Mouse (Mus musculus) CH12.LX (cell line): Measurements from ENCODE around the gene Larp4. TPM values are rescaled to one million over a fixed set of nuclear protein-coding genes. Genes with fewer than 3 reads are reported as not detected.

Experiments
- DNase-seq: peaks from one replicate; pipeline ENCODE4 v3.0.0-alpha.2; 2013; ENCODE audit errors: extremely low read depth
- H3K27ac ChIP-seq: 2 replicates; pipeline ENCODE4 v1.5.1; 2012; ENCODE audit warnings: low read depth, mild to moderate bottlenecking, control low read depth, moderate library complexity; ENCODE audit not compliant: insufficient read depth
- H3K27me3 ChIP-seq: replicated peaks from 2 replicates; pipeline ENCODE3; 2012; ENCODE audit warnings: inconsistent platforms
- H3K36me3 ChIP-seq, 2 experiments: replicated peaks in 1 of 2; 2 replicates each; pipeline versions ENCODE3 to v1.6.1; 2012; ENCODE audit warnings: inconsistent platforms in 1 of 2, low read length in 1 of 2, mild to moderate bottlenecking in 1 of 2, mixed read lengths in 1 of 2, moderate library complexity in 1 of 2; ENCODE audit not compliant: control insufficient read depth in 1 of 2, insufficient read depth in 1 of 2
- H3K4me1 ChIP-seq, 2 experiments: 2 replicates each; pipeline ENCODE4 v1.6.1; 2012; ENCODE audit warnings: inconsistent platforms in 1 of 2, moderate library complexity in 1 of 2; ENCODE audit not compliant: insufficient read depth in 2 of 2, control insufficient read depth in 1 of 2
- H3K4me2 ChIP-seq: 2 replicates; pipeline ENCODE4 v1.6.1; 2012; ENCODE audit warnings: low read depth, mild to moderate bottlenecking, control low read depth; ENCODE audit not compliant: poor library complexity, insufficient read depth, severe bottlenecking
- H3K4me3 ChIP-seq, 3 experiments: fragments of 150-350 bp in 1 of 3; sonication (generic) in 1 of 3; replicated peaks in 1 of 3; 2 replicates each; pipeline versions ENCODE3 to v1.5.1; 2011 to 2012; ENCODE audit warnings: low read depth in 2 of 3, low read length in 2 of 3, mild to moderate bottlenecking in 2 of 3, moderate library complexity in 2 of 3, control low read depth in 1 of 3, improper control_type of control experiment in 1 of 3, inconsistent platforms in 1 of 3, mixed read lengths in 1 of 3; ENCODE audit not compliant: poor library complexity in 1 of 3
- H3K79me2 ChIP-seq: replicated peaks from 2 replicates; pipeline ENCODE4 v1.6.1; 2012; ENCODE audit warnings: mild to moderate bottlenecking, moderate library complexity; ENCODE audit not compliant: control insufficient read depth, poor library complexity, insufficient read depth, severe bottlenecking; ENCODE audit errors: extremely low read depth
- H3K9ac ChIP-seq: 2 replicates; pipeline ENCODE4 v1.6.1; 2012; ENCODE audit warnings: low read depth, mild to moderate bottlenecking, control low read depth, moderate library complexity; ENCODE audit not compliant: insufficient read depth
- H3K9me3 ChIP-seq: replicated peaks from 2 replicates; pipeline ENCODE3; 2012; ENCODE audit warnings: low read length, inconsistent platforms, mixed read lengths
- CTCF ChIP-seq, 2 experiments: IDR thresholded peaks in 1 of 2; conservative IDR thresholded peaks in 1 of 2; 2 replicates each; pipeline ENCODE4 v1.5.1; 2011 to 2012; ENCODE audit warnings: low read depth in 2 of 2, low read length in 2 of 2, improper control_type of control experiment in 1 of 2, inconsistent platforms in 1 of 2, mild to moderate bottlenecking in 1 of 2, moderate library complexity in 1 of 2
- EP300 ChIP-seq: IDR thresholded peaks from 2 replicates; pipeline ENCODE4 v1.6.1; 2011; ENCODE audit warnings: low read length, improper control_type of control experiment
- ETS1 ChIP-seq: conservative IDR thresholded peaks from 2 replicates; pipeline ENCODE4 v1.6.1; 2012; ENCODE audit warnings: low read depth, mild to moderate bottlenecking, inconsistent platforms, low read length, improper control_type of control experiment, moderate library complexity
- GABPA ChIP-seq: IDR thresholded peaks from 2 replicates; pipeline ENCODE4 v1.6.1; 2012; ENCODE audit warnings: low read depth, low read length, improper control_type of control experiment, inconsistent platforms; ENCODE audit not compliant: insufficient replicate concordance
- IRF4 ChIP-seq: IDR thresholded peaks from 2 replicates; pipeline ENCODE4 v1.6.1; 2014; ENCODE audit warnings: low read depth, mild to moderate bottlenecking, inconsistent platforms, low read length, improper control_type of control experiment
- JUN ChIP-seq: IDR thresholded peaks from 2 replicates; pipeline ENCODE4 v1.6.1; 2011; ENCODE audit warnings: low read depth, mild to moderate bottlenecking, low read length, improper control_type of control experiment, moderate library complexity; ENCODE audit not compliant: insufficient read depth
- MAFK ChIP-seq: IDR thresholded peaks from 2 replicates; pipeline ENCODE4 v1.6.1; 2011; ENCODE audit warnings: low read length, improper control_type of control experiment; ENCODE audit not compliant: insufficient replicate concordance
- MAZ ChIP-seq: IDR thresholded peaks from 2 replicates; pipeline ENCODE4 v1.6.1; 2012; ENCODE audit warnings: low read depth, mild to moderate bottlenecking, inconsistent platforms, low read length, improper control_type of control experiment, moderate library complexity
- MEF2A ChIP-seq: IDR thresholded peaks from 2 replicates; pipeline ENCODE4 v1.6.1; 2014; ENCODE audit warnings: low read depth, mild to moderate bottlenecking, inconsistent platforms, low read length, improper control_type of control experiment, borderline replicate concordance
- MXI1 ChIP-seq: IDR thresholded peaks from 2 replicates; pipeline ENCODE4 v1.6.1; 2011; ENCODE audit warnings: mild to moderate bottlenecking, low read depth, low read length, improper control_type of control experiment
- MYC ChIP-seq: IDR thresholded peaks from 2 replicates; pipeline ENCODE4 v1.6.1; 2011; ENCODE audit warnings: low read depth, mild to moderate bottlenecking, improper control_type of control experiment, low read length
- NELFE ChIP-seq: IDR thresholded peaks from 2 replicates; pipeline ENCODE4 v1.6.1; 2011; ENCODE audit warnings: low read depth, low read length, improper control_type of control experiment
- POLR2A ChIP-seq: IDR thresholded peaks from 2 replicates; pipeline ENCODE4 v1.6.1; 2011; ENCODE audit warnings: low read depth, mild to moderate bottlenecking, improper control_type of control experiment, low read length
- RAD21 ChIP-seq: IDR thresholded peaks from 2 replicates; pipeline ENCODE4 v1.6.1; 2011; ENCODE audit warnings: low read depth, mild to moderate bottlenecking, low read length, improper control_type of control experiment, moderate library complexity
- RCOR1 ChIP-seq: conservative IDR thresholded peaks from 2 replicates; pipeline ENCODE4 v1.6.1; 2012; ENCODE audit warnings: low read depth, mild to moderate bottlenecking, inconsistent platforms, low read length, improper control_type of control experiment
- SIN3A ChIP-seq: IDR thresholded peaks from 2 replicates; pipeline ENCODE4 v1.6.1; 2012; ENCODE audit warnings: low read length, improper control_type of control experiment, inconsistent platforms
- ZC3H11A ChIP-seq: IDR thresholded peaks from 2 replicates; pipeline ENCODE4 v1.6.1; 2012; ENCODE audit warnings: low read depth, mild to moderate bottlenecking, inconsistent platforms, low read length, improper control_type of control experiment
- ZKSCAN1 ChIP-seq: IDR thresholded peaks from 2 replicates; pipeline ENCODE4 v1.6.1; 2012; ENCODE audit warnings: low read depth, inconsistent platforms, low read length, improper control_type of control experiment, borderline replicate concordance
- dilution Hi-C: fragments of 300-500 bp; cut with MboI; formaldehyde crosslinking; loops from 2 replicates; pipeline ENCODE4 v1.14.3; 2020; ENCODE audit warnings: low sequenced_read_pairs; ENCODE audit not compliant: extremely low pct_unique_long_range_greater_than_20kb, extremely low pct_ligation_motif_present
- in situ Hi-C: fragments of 300-500 bp; cut with MboI; formaldehyde crosslinking; loops from 3 replicates; pipeline ENCODE4 v1.14.3; 2019; ENCODE audit warnings: low sequenced_read_pairs, low pct_ligation_motif_present, low pct_unique_long_range_greater_than_20kb, mixed read lengths
- polyA plus RNA-seq: library from polyadenylated mRNA; unstranded; fragments of >175 nt; gene quantifications from 2 replicates; pipeline ENCODE4 v1.2.1, GENCODE M21; 2012; ENCODE audit warnings: low read depth; ENCODE audit not compliant: insufficient read length
- total RNA-seq, 2 experiments: library from RNA; depleted of rRNA; stranded (reverse); fragments of 300-350 nt in 1 of 2; fragments of >200 nt in 1 of 2; gene quantifications; 2 replicates each; pipeline ENCODE4 v1.2.3; 2012 to 2014

Larp4 gene
- total and polyA plus RNA-seq, 3 experiments = 81.9 to 135 (median 96.3) TPM

- Histone ChIP-seq H3K4me3 (no peak overlapping the region), H3K9me3 (no peaks in the 10 kb centered on the region), H3K27ac (peak overlapping the region; percentile 32), H3K27me3 (no peaks in the 10 kb centered on the region), H3K36me3 (peaks cover 48 to 77% of the 10 kb centered on the region in 2 experiments), H3K79me2 (peaks cover 6% of the 10 kb centered on the region), H3K9ac (no peak overlapping the region), H3K4me1 (peaks cover 9 to 47% of the 10 kb centered on the region in 2 experiments; a peak in 3 of 4 replicates), H3K4me2 (peak overlapping the region; percentile 46)
- dilution Hi-C loops = no loop called here
- DNase-seq = peak; percentile 48
- in situ Hi-C loops = no loop called here
- peak; percentile 73; the same call in 1 of the 2 replicates for TF ChIP-seq IRF4
- TF ChIP-seq EP300 = peak; percentile 82
- TF ChIP-seq ZC3H11A = no peak
- 0 out of 2 replicates have a peak, but pooled peaks have one; percentile 19 for TF ChIP-seq ETS1
- TF ChIP-seq MEF2A = peak; percentile 63; the same call in 1 of the 2 replicates
- TF ChIP-seq, all 38 proteins: peak for 4
These were observed 34.9 kb downstream of the Larp4 start for GRCm38 (mm10) chr15:100004677-100005273.

DNA sequence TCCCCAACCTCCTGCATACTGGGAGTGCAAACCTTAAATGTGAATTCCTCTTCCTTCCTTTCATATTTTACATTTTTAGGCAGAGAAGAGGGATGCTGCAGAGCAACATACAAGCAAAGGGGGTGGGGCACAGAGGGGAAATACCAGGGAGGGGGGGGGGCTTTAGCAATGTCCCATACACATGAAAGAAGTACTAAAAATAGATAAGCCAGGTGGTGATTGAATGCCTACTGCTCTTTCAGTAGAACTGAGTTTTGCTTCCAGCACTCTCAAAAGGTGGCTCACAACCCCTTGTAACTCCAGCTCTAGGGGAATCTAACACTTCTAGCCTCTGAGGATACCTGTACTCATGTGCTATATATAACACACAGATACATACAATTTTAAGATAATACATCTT lies 36.3 kb downstream of the Larp4 start:
- Histone ChIP-seq H3K27ac (peak overlapping the region; percentile 61), H3K4me3 (no peak overlapping the region), H3K9me3 (no peaks in the 10 kb centered on the region), H3K27me3 (no peaks in the 10 kb centered on the region), H3K36me3 (peaks cover 55 to 80% of the 10 kb centered on the region in 2 experiments), H3K4me2 (no peak overlapping the region; the same call in 1 of the 2 replicates), H3K9ac (no peak overlapping the region), H3K4me1 (peaks cover 9 to 44% of the 10 kb centered on the region in 2 experiments; a peak in 3 of 4 replicates), H3K79me2 (peaks cover 6% of the 10 kb centered on the region)
- dilution Hi-C loops (no loop called here), in situ Hi-C loops (no loop called here)
- TF ChIP-seq MEF2A = peak; percentile 61
- 0 out of 2 replicates have a peak, but pooled peaks have one; percentile 7 for TF ChIP-seq EP300
- no peak for TF ChIP-seq GABPA
- TF ChIP-seq CTCF (conservative IDR thresholded peaks at IDR 0.05 in 1 of 2, IDR thresholded peaks at IDR 0.05 in 1 of 2; ENCODE audit: low read depth in 2 of 2, low read length in 2 of 2) = no peak
- peak; percentile 54 for DNase-seq

DNA sequence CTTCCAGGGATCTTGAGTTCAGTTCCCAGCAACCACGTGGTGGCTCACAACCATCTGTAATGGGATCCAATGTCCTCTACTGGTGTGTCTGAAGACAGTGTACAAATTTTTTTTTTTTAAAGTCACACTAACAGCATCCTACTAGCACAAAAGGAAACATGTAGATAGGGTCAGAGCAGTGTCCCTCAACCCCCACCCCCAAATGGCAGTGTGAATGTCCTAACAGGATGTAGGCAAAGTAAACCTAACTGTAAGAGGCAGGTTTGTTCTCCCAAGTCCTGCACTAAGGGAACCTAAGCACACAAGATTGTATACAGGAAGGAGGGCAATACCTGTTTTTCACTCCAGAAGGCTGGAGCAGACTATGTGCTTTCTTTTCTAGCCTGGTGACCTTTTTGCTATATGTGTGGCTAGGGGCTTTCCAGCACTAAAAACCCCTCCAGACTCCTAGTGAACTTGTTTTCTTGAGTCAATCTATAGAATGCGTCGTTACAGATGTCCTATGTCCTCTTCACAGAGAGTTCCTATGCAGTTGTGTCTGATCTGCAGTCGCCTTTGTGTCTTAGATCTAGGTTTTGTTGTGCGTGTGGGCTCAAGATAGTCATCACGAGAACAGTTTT lies 48.5 kb downstream of the Larp4 start:
- Histone ChIP-seq H3K4me1 (peaks cover 2 to 22% of the 10 kb centered on the region in 2 experiments; a peak in 3 of 4 replicates), H3K4me3 (no peak overlapping the region), H3K4me2 (no peak overlapping the region), H3K27ac (no peak overlapping the region), H3K27me3 (no peaks in the 10 kb centered on the region), H3K36me3 (peaks cover 5 to 30% of the 10 kb centered on the region in 2 experiments), H3K79me2 (no peaks in the 10 kb centered on the region), H3K9me3 (peaks cover 3% of the 10 kb centered on the region), H3K9ac (no peak overlapping the region)
- dilution Hi-C loops (no loop called here), in situ Hi-C loops (no loop called here)
- no peak for TF ChIP-seq JUN
- no peak for TF ChIP-seq RAD21
- no peak for TF ChIP-seq ZKSCAN1
- no peak for TF ChIP-seq POLR2A
- no peak for TF ChIP-seq MAZ
- no peak for TF ChIP-seq GABPA
- TF ChIP-seq MYC = no peak
- no peak for TF ChIP-seq MEF2A
- TF ChIP-seq MAFK = no peak
- TF ChIP-seq NELFE = no peak
- no peak for TF ChIP-seq IRF4
- TF ChIP-seq SIN3A = no peak
- no peak for TF ChIP-seq MXI1
- TF ChIP-seq RCOR1 = no peak
- DNase-seq = no peak
